Mouse (Mus musculus): ENCODE results near the gene Nrxn3. TPM values are rescaled to one million over a fixed set of nuclear protein-coding genes. Genes with fewer than 3 reads are reported as not detected.

Gene Nrxn3
- polyA plus RNA-seq, 1 experiment from 2014 or later: 79.7 TPM

GRCm38 (mm10) chr12:89808217-89808616, 1085.5 kb downstream of the Nrxn3 start:
- 68% methylated on average over 3 of the region's 3 CpGs for whole genome bisulfite sequencing
- peaks cover 27% of the 10 kb centered on the region for H3K27me3 ChIP-seq
- H3K4me2 ChIP-seq: no peak overlapping the region
- no peak for ATAC-seq
- no peak overlapping the region for H3K27ac ChIP-seq
- no peak overlapping the region for H3K9ac ChIP-seq
- H3K36me3 ChIP-seq (ENCODE audit: poor library complexity, severe bottlenecking): no peaks in the 10 kb centered on the region
- H3K9me3 ChIP-seq (replicated peaks): no peaks in the 10 kb centered on the region
- H3K4me3 ChIP-seq: no peak overlapping the region
- H3K4me1 ChIP-seq: peaks cover 18% of the 10 kb centered on the region

GRCm38 (mm10) chr12:89810146-89810545, 1087.5 kb downstream of the Nrxn3 start:
- peaks cover 39% of the 10 kb centered on the region for H3K27me3 ChIP-seq
- WGBS: 89% methylated on average over 5 of the region's 5 CpGs
- no peak for ATAC-seq
- no peak overlapping the region for H3K4me2 ChIP-seq
- no peaks in the 10 kb centered on the region for H3K36me3 ChIP-seq (ENCODE audit: poor library complexity, severe bottlenecking)
- no peak overlapping the region for H3K9ac ChIP-seq
- H3K4me1 ChIP-seq: peaks cover 20% of the 10 kb centered on the region
- H3K9me3 ChIP-seq (replicated peaks): no peaks in the 10 kb centered on the region
- no peak overlapping the region for H3K27ac ChIP-seq
- no peak overlapping the region for H3K4me3 ChIP-seq

- Histone ChIP-seq H3K9ac (peak overlapping the region; percentile 64), H3K27me3 (peaks cover 39% of the 10 kb centered on the region), H3K36me3 (ENCODE audit: poor library complexity, severe bottlenecking) (no peaks in the 10 kb centered on the region), H3K9me3 (replicated peaks) (no peaks in the 10 kb centered on the region), H3K4me2 (peak overlapping the region; percentile 85), H3K4me3 (peak overlapping the region; percentile 46), H3K4me1 (peaks cover 24% of the 10 kb centered on the region), H3K27ac (peak overlapping the region; percentile 14; the same call in 1 of the 2 replicates)
- WGBS: under 1% methylated on average over 34 of the region's 36 CpGs
- peak; percentile 95 for ATAC-seq
Observed at GRCm38 (mm10) chr12:89811815-89812549, 1089.3 kb downstream of the Nrxn3 start.

GRCm38 (mm10) chr12:89812550-89813207, 1090.0 kb downstream of the Nrxn3 start:
- Histone ChIP-seq H3K27ac (peak overlapping the region; percentile 14; the same call in 1 of the 2 replicates), H3K4me1 (peaks cover 28% of the 10 kb centered on the region), H3K9me3 (replicated peaks) (no peaks in the 10 kb centered on the region), H3K4me3 (peak overlapping the region; percentile 46), H3K36me3 (ENCODE audit: poor library complexity, severe bottlenecking) (no peaks in the 10 kb centered on the region), H3K27me3 (peaks cover 39% of the 10 kb centered on the region), H3K4me2 (peak overlapping the region; percentile 85), H3K9ac (peak overlapping the region; percentile 64)
- under 1% methylated on average over 17 of the region's 17 CpGs for WGBS
- peak; percentile 31 for ATAC-seq

GRCm38 (mm10) chr12:89813294-89813693, 1090.6 kb downstream of the Nrxn3 start:
- Histone ChIP-seq H3K9me3 (replicated peaks) (no peaks in the 10 kb centered on the region), H3K36me3 (ENCODE audit: poor library complexity, severe bottlenecking) (no peaks in the 10 kb centered on the region), H3K4me1 (peaks cover 29% of the 10 kb centered on the region), H3K9ac (no peak overlapping the region), H3K4me3 (peak overlapping the region; percentile 46), H3K4me2 (peak overlapping the region; percentile 85), H3K27ac (no peak overlapping the region), H3K27me3 (peaks cover 39% of the 10 kb centered on the region)
- no peak for ATAC-seq
- WGBS: 10% methylated on average over 13 of the region's 13 CpGs

GRCm38 (mm10) chr12:89813718-89814117, 1091.0 kb downstream of the Nrxn3 start:
- Histone ChIP-seq H3K9ac (no peak overlapping the region), H3K36me3 (ENCODE audit: poor library complexity, severe bottlenecking) (no peaks in the 10 kb centered on the region), H3K27ac (no peak overlapping the region), H3K27me3 (peaks cover 39% of the 10 kb centered on the region), H3K4me2 (peak overlapping the region; percentile 85), H3K9me3 (replicated peaks) (no peaks in the 10 kb centered on the region), H3K4me1 (peaks cover 29% of the 10 kb centered on the region), H3K4me3 (peak overlapping the region; percentile 46)
- ATAC-seq: no peak
- 69% methylated on average over 5 of the region's 5 CpGs for WGBS

GRCm38 (mm10) chr12:89814536-89814935, 1091.9 kb downstream of the Nrxn3 start:
- H3K36me3 ChIP-seq (ENCODE audit: poor library complexity, severe bottlenecking): no peaks in the 10 kb centered on the region
- 42% methylated on average over 4 of the region's 4 CpGs for WGBS
- no peak for ATAC-seq
- H3K4me1 ChIP-seq: peaks cover 29% of the 10 kb centered on the region
- H3K27me3 ChIP-seq: peaks cover 33% of the 10 kb centered on the region
- H3K9me3 ChIP-seq (replicated peaks): no peaks in the 10 kb centered on the region
- H3K4me3 ChIP-seq: no peak overlapping the region
- H3K27ac ChIP-seq: no peak overlapping the region
- H3K4me2 ChIP-seq: peak overlapping the region; percentile 18
- no peak overlapping the region for H3K9ac ChIP-seq

- 57% methylated on average over 9 of the region's 9 CpGs for WGBS
- Histone ChIP-seq H3K9me3 (replicated peaks) (no peaks in the 10 kb centered on the region), H3K4me3 (no peak overlapping the region), H3K27me3 (peaks cover 19% of the 10 kb centered on the region; the same call in 1 of the 2 replicates), H3K4me1 (peaks cover 18% of the 10 kb centered on the region), H3K4me2 (peak overlapping the region; percentile 10; the same call in 1 of the 2 replicates), H3K36me3 (ENCODE audit: poor library complexity, severe bottlenecking) (no peaks in the 10 kb centered on the region), H3K27ac (no peak overlapping the region), H3K9ac (no peak overlapping the region)
- ATAC-seq: peak; percentile 46; the same call in 1 of the 2 replicates
Observed at GRCm38 (mm10) chr12:89817072-89817773, 1094.5 kb downstream of the Nrxn3 start.

GRCm38 (mm10) chr12:89818200-89818599, 1095.5 kb downstream of the Nrxn3 start:
- no peaks in the 10 kb centered on the region for H3K9me3 ChIP-seq (replicated peaks)
- 77% methylated on average over 2 of the region's 2 CpGs for WGBS
- H3K36me3 ChIP-seq (ENCODE audit: poor library complexity, severe bottlenecking): no peaks in the 10 kb centered on the region
- ATAC-seq: no peak
- H3K4me3 ChIP-seq: no peak overlapping the region
- H3K4me2 ChIP-seq: no peak overlapping the region
- peaks cover 12% of the 10 kb centered on the region; the same call in 1 of the 2 replicates for H3K27me3 ChIP-seq
- H3K4me1 ChIP-seq: peaks cover 11% of the 10 kb centered on the region; the same call in 1 of the 2 replicates
- H3K9ac ChIP-seq: no peak overlapping the region
- H3K27ac ChIP-seq: no peak overlapping the region

- no peaks in the 10 kb centered on the region for H3K36me3 ChIP-seq (ENCODE audit: poor library complexity, severe bottlenecking)
- no peaks in the 10 kb centered on the region for H3K27me3 ChIP-seq
- H3K4me2 ChIP-seq: no peak overlapping the region
- no peak overlapping the region for H3K9ac ChIP-seq
- 0 out of 2 replicates have a peak, but pooled peaks cover 5% of the 10 kb centered on the region for H3K4me1 ChIP-seq
- no peak overlapping the region for H3K27ac ChIP-seq
- WGBS: 51% methylated on average over 4 of the region's 4 CpGs
- H3K9me3 ChIP-seq (replicated peaks): no peaks in the 10 kb centered on the region
- no peak for ATAC-seq
- no peak overlapping the region for H3K4me3 ChIP-seq
Observed at GRCm38 (mm10) chr12:89822141-89822540, 1099.5 kb downstream of the Nrxn3 start.

- H3K36me3 ChIP-seq (ENCODE audit: poor library complexity, severe bottlenecking): no peaks in the 10 kb centered on the region
- ATAC-seq: no peak
Observed at GRCm38 (mm10) chr12:89829927-89830326, 1107.3 kb downstream of the Nrxn3 start.

GRCm38 (mm10) chr12:89830350-89830749, 1107.7 kb downstream of the Nrxn3 start:
- ATAC-seq: no peak
- 82% methylated on average over 5 of the region's 5 CpGs for WGBS
- H3K9ac ChIP-seq: no peak overlapping the region

More at GRCm38 (mm10) chr12:89829927-89830326, 1107.3 kb downstream of the Nrxn3 start:
- no peak overlapping the region for H3K9ac ChIP-seq
- no peaks in the 10 kb centered on the region for H3K4me1 ChIP-seq
- no peak overlapping the region for H3K4me2 ChIP-seq
- H3K9me3 ChIP-seq (replicated peaks): no peaks in the 10 kb centered on the region
- 91% methylated on average over 2 of the region's 2 CpGs for WGBS
- H3K27ac ChIP-seq: no peak overlapping the region
- H3K4me3 ChIP-seq: no peak overlapping the region
- no peaks in the 10 kb centered on the region for H3K27me3 ChIP-seq

More at GRCm38 (mm10) chr12:89830350-89830749, 1107.7 kb downstream of the Nrxn3 start:
- no peaks in the 10 kb centered on the region for H3K4me1 ChIP-seq
- H3K4me3 ChIP-seq: no peak overlapping the region
- H3K27me3 ChIP-seq: no peaks in the 10 kb centered on the region
- H3K27ac ChIP-seq: no peak overlapping the region
- no peak overlapping the region for H3K4me2 ChIP-seq
- no peaks in the 10 kb centered on the region for H3K36me3 ChIP-seq (ENCODE audit: poor library complexity, severe bottlenecking)
- H3K9me3 ChIP-seq (replicated peaks): no peaks in the 10 kb centered on the region
